Mouse (Mus musculus): Measurements from ENCODE around the gene Gcn1l1.

DNA sequence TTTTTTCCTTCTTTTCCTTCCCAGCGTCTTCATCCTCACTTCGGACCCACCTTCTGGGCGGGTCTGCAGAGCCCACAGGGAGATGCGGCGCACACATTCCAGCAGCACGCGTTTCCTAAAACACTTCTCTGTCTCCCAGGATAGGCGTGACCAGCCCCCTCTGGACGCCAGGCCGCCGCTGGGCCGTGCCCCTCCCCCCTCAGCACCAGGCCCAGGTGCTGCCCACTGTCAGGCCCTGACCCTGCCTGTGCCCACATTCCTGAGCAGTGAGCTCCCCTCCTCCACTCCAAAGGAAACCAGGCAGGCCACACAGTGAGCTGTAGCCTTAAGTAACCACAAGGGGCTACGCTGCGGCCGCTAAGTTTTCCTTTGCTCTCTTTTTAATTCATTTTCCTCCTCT is 41.1 kb upstream of the Gcn1l1 start:
- TF ChIP-seq RCOR1 (conservative IDR thresholded peaks at IDR 0.05; ENCODE audit: low read depth, low read length) (no peak), CTCF (conservative IDR thresholded peaks at IDR 0.05 in 1 of 2, IDR thresholded peaks at IDR 0.05 in 1 of 2; ENCODE audit: low read depth in 2 of 2, low read length in 2 of 2) (no peak), UBTF (IDR thresholded peaks at IDR 0.05; ENCODE audit: low read depth, low read length) (no peak), MAX (IDR thresholded peaks at IDR 0.05; ENCODE audit: low read length) (no peak), IRF4 (IDR thresholded peaks at IDR 0.05; ENCODE audit: low read depth, low read length) (no peak), EP300 (IDR thresholded peaks at IDR 0.05; ENCODE audit: low read length) (no peak), BHLHE40 (IDR thresholded peaks at IDR 0.05; ENCODE audit: low read depth, low read length) (no peak), MAZ (IDR thresholded peaks at IDR 0.05; ENCODE audit: low read depth, low read length) (no peak)
